Mouse (Mus musculus) embryonic facial prominence, embryonic 15.5 days (tissue): ENCODE data around the gene Fth1. TPM values are rescaled to one million over a fixed set of nuclear protein-coding genes. Genes with fewer than 3 reads are reported as not detected.

Source experiments
- ATAC-seq: fragments of 200-750 bp; cut with Nextera tagmentation; 2 replicates; pipeline ENCODE4 v1.8.0; 2017; ENCODE audit warnings: low read depth, moderate TSS enrichment; ENCODE audit not compliant: insufficient number of reproducible peaks, low FRiP score, low TSS enrichment
- H3K27ac ChIP-seq: fragments of 300-500 bp; sonication (generic); replicated peaks from 2 replicates; pipeline ENCODE4 v1.5.1; 2015; ENCODE audit warnings: mild to moderate bottlenecking, inconsistent platforms
- H3K27me3 ChIP-seq: fragments of 300-500 bp; sonication (generic); 2 replicates; pipeline ENCODE4 v1.6.1; 2015; ENCODE audit warnings: inconsistent platforms
- H3K36me3 ChIP-seq: fragments of 300-500 bp; sonication (generic); 2 replicates; pipeline ENCODE4 v1.6.1; 2015; ENCODE audit warnings: mild to moderate bottlenecking, inconsistent platforms
- H3K4me1 ChIP-seq: fragments of 300-500 bp; sonication (generic); 2 replicates; pipeline ENCODE4 v1.6.1; 2015; ENCODE audit warnings: inconsistent platforms
- H3K4me2 ChIP-seq: fragments of 300-500 bp; sonication (generic); replicated peaks from 2 replicates; pipeline ENCODE4 v1.6.1; 2015; ENCODE audit warnings: mild to moderate bottlenecking, inconsistent platforms
- H3K4me3 ChIP-seq: fragments of 300-500 bp; sonication (generic); replicated peaks from 2 replicates; pipeline ENCODE4 v1.5.1; 2015; ENCODE audit warnings: mild to moderate bottlenecking, inconsistent platforms
- H3K9ac ChIP-seq: fragments of 300-500 bp; sonication (generic); 2 replicates; pipeline ENCODE4 v1.6.1; 2015; ENCODE audit warnings: inconsistent platforms
- H3K9me3 ChIP-seq: fragments of 300-500 bp; sonication (generic); replicated peaks from 2 replicates; pipeline ENCODE4 v1.6.1; 2016; ENCODE audit warnings: inconsistent platforms
- WGBS: fragments of 180-500 bp; shearing (Covaris S2); methylation state at CpG from one replicate; pipeline ENCODE4 v1.1.7; 2015; 5-methylcytosine and 5-hydroxymethylcytosine counted together
- polyA plus RNA-seq: library from polyadenylated mRNA; unstranded; fragments of >200 nt; fragmentation: Nextera tagmentation; extraction: Ambion mirVana; gene quantifications from 2 replicates; pipeline ENCODE4 v1.2.1, GENCODE M21; 2015

Fth1 gene
- polyA plus RNA-seq, 1 experiment from 2014 or later: 1,694 TPM

GRCm38 (mm10) chr19:10033211-10033973, 53.0 kb downstream of the Fth1 start:
- no peak overlapping the region for H3K4me2 ChIP-seq
- no peak overlapping the region for H3K4me3 ChIP-seq
- WGBS: 37% methylated on average over 8 of the region's 8 CpGs
- ATAC-seq: no peak
- H3K9ac ChIP-seq: no peak overlapping the region
- no peak overlapping the region for H3K27ac ChIP-seq
- peaks cover 10% of the 10 kb centered on the region for H3K4me1 ChIP-seq
- H3K36me3 ChIP-seq: peaks cover 17% of the 10 kb centered on the region; the same call in 1 of the 2 replicates
- H3K9me3 ChIP-seq: no peaks in the 10 kb centered on the region
- H3K27me3 ChIP-seq: no peaks in the 10 kb centered on the region

GRCm38 (mm10) chr19:10034356-10034755, 54.0 kb downstream of the Fth1 start:
- ATAC-seq: no peak
- Histone ChIP-seq H3K36me3 (0 out of 2 replicates have a peak, but pooled peaks cover 10% of the 10 kb centered on the region), H3K27ac (no peak overlapping the region), H3K27me3 (no peaks in the 10 kb centered on the region), H3K4me2 (no peak overlapping the region), H3K4me1 (peaks cover 19% of the 10 kb centered on the region), H3K9me3 (no peaks in the 10 kb centered on the region), H3K4me3 (no peak overlapping the region), H3K9ac (no peak overlapping the region)
- 79% methylated on average over 5 of the region's 5 CpGs for WGBS

Other genes with a start within 250 kb of the Fth1 start
- gene Scgb2a2, start 133.0 kb upstream of the Fth1 start, polyA plus RNA-seq: not detected in 2 replicates
- 90.9 and 97.2 TPM in 2 replicates for gene Incenp, start 81.0 kb upstream of the Fth1 start, polyA plus RNA-seq
- 1.2 and 1.9 TPM in 2 replicates for gene Best1, start 21.0 kb downstream of the Fth1 start, polyA plus RNA-seq
- gene Rab3il1, start 21.1 kb downstream of the Fth1 start, polyA plus RNA-seq: 45.8 and 46.1 TPM in 2 replicates
- gene Fads3, start 61.0 kb downstream of the Fth1 start, polyA plus RNA-seq: 16.4 and 17.3 TPM in 2 replicates
- gene Fads2, start 121.1 kb downstream of the Fth1 start, polyA plus RNA-seq: 59.4 and 61.3 TPM in 2 replicates
- 77.6 and 78.2 TPM in 2 replicates for gene Fads1, start 202.3 kb downstream of the Fth1 start, polyA plus RNA-seq
- 449 and 454 TPM in 2 replicates for gene Tmem258, start 223.4 kb downstream of the Fth1 start, polyA plus RNA-seq
- 62.2 and 65.8 TPM in 2 replicates for gene Fen1, start 223.6 kb downstream of the Fth1 start, polyA plus RNA-seq